Mouse (Mus musculus) kidney, adult 2 months (tissue): Measurements from ENCODE around the gene Cadm2.

Experiments used
- CTCF ChIP-seq: fragments of 200-500 bp; conservative IDR thresholded peaks from 2 replicates; pipeline ENCODE4 v1.5.1; 2011; ENCODE audit warnings: low read depth, mild to moderate bottlenecking, control low read depth, low read length, moderate library complexity, mixed read lengths; ENCODE audit not compliant: insufficient read depth, insufficient read length
- POLR2A ChIP-seq: fragments of 200-500 bp; IDR thresholded peaks from one replicate; pipeline ENCODE4 v1.6.1; 2011; ENCODE audit warnings: low read depth, low read length, control low read depth

DNA sequence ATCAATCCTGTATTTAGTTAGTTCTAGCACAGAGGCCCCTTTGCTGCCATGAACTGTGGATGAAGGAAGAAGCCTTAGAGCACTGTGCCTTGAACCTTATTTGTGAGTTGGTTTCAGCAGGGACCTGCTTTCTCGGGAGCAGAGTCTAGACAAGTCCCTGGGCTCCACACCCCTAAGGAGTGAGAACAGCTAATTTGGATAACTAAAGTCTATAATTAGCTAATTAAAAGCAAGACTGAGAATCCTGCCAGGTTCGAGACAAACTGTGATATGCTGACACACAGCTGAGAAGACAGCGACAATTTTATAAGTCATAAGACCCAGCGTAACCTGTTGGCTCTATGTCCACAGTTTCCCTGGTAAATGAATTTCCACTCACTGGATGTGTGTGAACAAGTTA lies 184.4 kb downstream of the Cadm2 start:
- no peak for TF ChIP-seq CTCF
- TF ChIP-seq POLR2A = no peak
